Mouse (Mus musculus): ENCODE results near the gene Msl2.

The Msl2 gene

DNA sequence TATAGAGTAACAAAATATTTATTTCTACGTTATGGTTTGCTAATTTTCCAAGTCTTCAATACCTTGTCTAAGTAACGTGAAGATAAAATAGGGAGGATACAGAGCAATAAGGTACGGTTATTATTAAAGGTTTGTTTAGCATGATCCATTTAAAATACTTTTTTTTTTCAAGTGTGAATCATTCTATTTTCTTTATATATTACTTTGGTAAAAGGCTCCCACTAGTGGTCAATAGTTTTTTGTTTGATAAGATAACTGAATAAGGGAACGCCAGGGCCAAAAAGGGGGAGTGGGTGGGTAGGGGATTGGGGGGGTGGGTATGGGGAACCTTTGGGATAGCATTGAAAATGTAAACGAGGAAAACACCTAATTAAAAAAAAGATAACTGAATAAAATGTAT, 79.0 kb downstream of the Msl2 start:
- H3K9me3 ChIP-seq (ENCODE audit: low read length), result no peaks in the 10 kb centered on the region
- TF ChIP-seq POU5F1 (IDR thresholded peaks at IDR 0.05; ENCODE audit: borderline replicate concordance, low read length), result no peak
- no peak for TF ChIP-seq CTCF (conservative IDR thresholded peaks at IDR 0.05; ENCODE audit: low read length)
- TF ChIP-seq NANOG (IDR thresholded peaks at IDR 0.05; ENCODE audit: borderline replicate concordance, low read length), result no peak
- no peak overlapping the region for H3K4me3 ChIP-seq (replicated peaks; ENCODE audit: low read length)
- H3K36me3 ChIP-seq (ENCODE audit: insufficient read depth, low read length), result no peaks in the 10 kb centered on the region
- no peaks in the 10 kb centered on the region for H3K4me1 ChIP-seq (replicated peaks; ENCODE audit: low read depth, low read length)
- H3K27me3 ChIP-seq (ENCODE audit: insufficient read depth, low read length), result no peaks in the 10 kb centered on the region
